Mouse (Mus musculus) heart, adult 2 months (tissue): Measurements from ENCODE around the gene Dgkh.

ENCODE experiments used
- EP300 ChIP-seq: fragments of 200-500 bp; IDR thresholded peaks from 2 replicates; pipeline ENCODE4 v1.6.1; 2011; ENCODE audit warnings: low read depth, low read length, control low read depth; ENCODE audit not compliant: insufficient read depth
- POLR2A ChIP-seq: fragments of 200-500 bp; IDR thresholded peaks from 2 replicates; pipeline ENCODE4 v1.6.1; 2011; ENCODE audit warnings: mild to moderate bottlenecking, low read depth, low read length, control low read depth; ENCODE audit not compliant: insufficient read depth

GRCm38 (mm10) chr14:78734605-78735004, 2.0 kb upstream of the Dgkh start:
- TF ChIP-seq EP300: no peak
- TF ChIP-seq POLR2A: no peak
